In the genomic region with DNA sequence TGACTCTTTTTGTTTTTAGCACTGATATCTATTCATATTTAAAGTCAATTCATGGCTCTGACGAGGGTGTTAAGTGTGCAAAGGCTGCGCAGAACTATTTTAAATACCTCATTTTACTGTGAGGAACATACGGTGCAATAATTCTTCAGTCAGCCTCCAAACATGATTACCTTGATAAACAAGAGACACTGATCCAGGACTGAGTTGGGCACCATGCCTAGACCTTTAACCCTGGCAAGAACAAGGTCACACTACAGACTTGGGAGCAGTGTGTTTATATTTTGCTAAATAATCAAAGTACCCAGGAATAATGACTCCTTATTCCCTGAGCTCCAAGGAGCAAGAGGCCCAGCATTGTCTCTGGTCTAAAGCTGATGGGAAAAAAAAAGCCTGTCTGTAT, we compare ENCODE assay signal across 21 mouse cellular contexts.
DNase-seq lines count a peak whose midpoint lies in the region; ATAC-seq and TF ChIP-seq lines count a peak whose summit lies in the region.
"Had no signal": no experiment of that assay in that cellular context is flagged by ENCODE, and none has a peak within 500 bp of the region (broad histone marks: within the 10 kb centered on the region; RNA-seq: fewer than 3 reads in every experiment).

No protein-coding gene starts in this region.

- no peaks in the 10 kb centered on the region for H3K9me3 ChIP-seq in stomach, embryonic 16.5 days (replicated peaks; ENCODE audit: control insufficient read depth, low read length)
- no peaks in the 10 kb centered on the region for H3K9me3 ChIP-seq in stomach, postnatal 0 days (ENCODE audit: control insufficient read depth, low read length)
- H3K9me3 ChIP-seq: embryonic facial prominence, embryonic 13.5 days; forebrain, embryonic 12.5 days; G1E; heart, embryonic 13.5 days; hindbrain, embryonic 15.5 days had no signal

- no peaks in the 10 kb centered on the region for H3K36me3 ChIP-seq in stomach, embryonic 16.5 days (ENCODE audit: control insufficient read depth, insufficient read depth, low read length)
- H3K36me3 ChIP-seq in stomach, postnatal 0 days (ENCODE audit: control insufficient read depth, insufficient read depth, low read length): no peaks in the 10 kb centered on the region
- H3K36me3 ChIP-seq: embryonic facial prominence, embryonic 13.5 days; forebrain, embryonic 12.5 days; G1E; heart, embryonic 13.5 days; hindbrain, embryonic 15.5 days had no signal

- DNase-seq in adrenal gland, adult (ENCODE audit: inconsistent age in 2 of 2, low spot score in 1 of 2): peak; percentile 29 to 62
- DNase-seq in adrenal gland, adult 18-20 months (ENCODE audit: low spot score in 2 of 2): no peak
- peak; percentile 20 for DNase-seq in kidney, adult 9 months
- no peak for DNase-seq in kidney, postnatal 4 days
- DNase-seq in stomach, postnatal 0 days (ENCODE audit: low spot score): no peak
- no peak for DNase-seq in gastrocnemius, adult 8-10 months (ENCODE audit: low spot score in 2 of 2)
- no peak for DNase-seq in thymus, postnatal 10 days (ENCODE audit: low spot score in 2 of 2)
- DNase-seq: B cell, adult 2 months; cerebellum, adult 11 months; cerebellum, adult 9-10 months; cerebellum, postnatal 36 days; gastrocnemius, postnatal 14 days; heart, postnatal 36 days had no signal

- WGBS in stomach, embryonic 16.5 days: 71% methylated on average over 3 of the region's 3 CpGs
- 61% methylated on average over 3 of the region's 3 CpGs for WGBS in stomach, postnatal 0 days

- TF ChIP-seq EP300 in stomach, postnatal 0 days (optimal IDR thresholded peaks at IDR 0.05): no peak

- no peak for ATAC-seq in stomach, embryonic 16.5 days (ENCODE audit: insufficient read depth, low FRiP score)
- ATAC-seq in stomach, postnatal 0 days (ENCODE audit: low FRiP score, low TSS enrichment): no peak
- ATAC-seq: CD4-positive, CD25-positive, alpha-beta regulatory T cell, adult 4 months; forebrain, embryonic 16.5 days had no signal

- no peaks in the 10 kb centered on the region for H3K27me3 ChIP-seq in stomach, embryonic 16.5 days (ENCODE audit: control insufficient read depth, insufficient read depth, low read length)
- no peaks in the 10 kb centered on the region for H3K27me3 ChIP-seq in stomach, postnatal 0 days (ENCODE audit: control insufficient read depth, insufficient read depth, low read length)
- H3K27me3 ChIP-seq: embryonic facial prominence, embryonic 13.5 days; forebrain, embryonic 12.5 days; heart, embryonic 13.5 days; hindbrain, embryonic 15.5 days had no signal

- no peak overlapping the region for H3K4me3 ChIP-seq in stomach, embryonic 16.5 days (replicated peaks; ENCODE audit: low read length)
- no peak overlapping the region for H3K4me3 ChIP-seq in stomach, postnatal 0 days (ENCODE audit: low read depth, low read length)
- H3K4me3 ChIP-seq: embryonic facial prominence, embryonic 13.5 days; forebrain, embryonic 12.5 days; heart, embryonic 13.5 days; hindbrain, embryonic 15.5 days had no signal

- peak overlapping the region; percentile 53 for H3K27ac ChIP-seq in stomach, embryonic 16.5 days (ENCODE audit: low read length)
- H3K27ac ChIP-seq in stomach, postnatal 0 days (replicated peaks): no peak overlapping the region
- H3K27ac ChIP-seq: embryonic facial prominence, embryonic 13.5 days; forebrain, embryonic 12.5 days; heart, embryonic 13.5 days; hindbrain, embryonic 15.5 days had no signal

- H3K9ac ChIP-seq in stomach, embryonic 16.5 days (ENCODE audit: low read length): no peak overlapping the region
- no peak overlapping the region for H3K9ac ChIP-seq in stomach, postnatal 0 days (ENCODE audit: low read length)
- H3K9ac ChIP-seq: embryonic facial prominence, embryonic 13.5 days; forebrain, embryonic 12.5 days; heart, embryonic 13.5 days; hindbrain, embryonic 15.5 days had no signal

- no peaks in the 10 kb centered on the region for H3K4me1 ChIP-seq in stomach, embryonic 16.5 days (ENCODE audit: control insufficient read depth, insufficient read depth, low read length)
- no peaks in the 10 kb centered on the region for H3K4me1 ChIP-seq in stomach, postnatal 0 days (replicated peaks; ENCODE audit: control insufficient read depth, insufficient read depth)
- H3K4me1 ChIP-seq: hindbrain, embryonic 15.5 days had no signal

- TF ChIP-seq CTCF in stomach, postnatal 0 days (IDR thresholded peaks at IDR 0.05; ENCODE audit: low read depth): no peak

- H3K4me2 ChIP-seq in stomach, embryonic 16.5 days (ENCODE audit: low read depth, low read length): no peak overlapping the region
- H3K4me2 ChIP-seq in stomach, postnatal 0 days (replicated peaks; ENCODE audit: low read depth): no peak overlapping the region
- H3K4me2 ChIP-seq: embryonic facial prominence, embryonic 13.5 days; forebrain, embryonic 12.5 days; heart, embryonic 13.5 days; hindbrain, embryonic 15.5 days had no signal

Comparison
In these comparisons a context has a peak if more than half of its experiments do, and no peak if none do; other contexts are left out.
1. DNase-seq: peak in adrenal gland, adult (2 of 2) and kidney, adult 9 months (single experiment); none in adrenal gland, adult 18-20 months (0 of 2), kidney, postnatal 4 days (0 of 2), stomach, postnatal 0 days (single experiment), gastrocnemius, adult 8-10 months (0 of 2) and thymus, postnatal 10 days (0 of 2).